Mouse (Mus musculus): ENCODE results near the gene Supt4a. TPM values are rescaled to one million over a fixed set of nuclear protein-coding genes. Genes with fewer than 3 reads are reported as not detected.

Gene Supt4a
- polyA plus RNA-seq, 1 experiment from 2014 or later: 425 TPM

GRCm38 (mm10) chr11:87725515-87725914, 11.8 kb upstream of the Supt4a start:
- no peak for DNase-seq (ENCODE audit: low spot score)

GRCm38 (mm10) chr11:87725964-87726562, 11.3 kb upstream of the Supt4a start:
- peak; percentile 86 for DNase-seq (ENCODE audit: low spot score)

- DNase-seq (ENCODE audit: low spot score): peak; percentile 75
These were observed 10.3 kb upstream of the Supt4a start for GRCm38 (mm10) chr11:87727021-87727420.

- DNase-seq (ENCODE audit: low spot score): no peak
These were observed 9.9 kb upstream of the Supt4a start for GRCm38 (mm10) chr11:87727471-87727870.

GRCm38 (mm10) chr11:87728850-87729592, 8.3 kb upstream of the Supt4a start:
- no peak for DNase-seq (ENCODE audit: low spot score)

GRCm38 (mm10) chr11:87729593-87730185, 7.7 kb upstream of the Supt4a start:
- no peak for DNase-seq (ENCODE audit: low spot score)

GRCm38 (mm10) chr11:87730652-87731310, 6.6 kb upstream of the Supt4a start:
- no peak for DNase-seq (ENCODE audit: low spot score)

- DNase-seq (ENCODE audit: low spot score): peak; percentile 89
These were observed 3.0 kb upstream of the Supt4a start for GRCm38 (mm10) chr11:87734346-87734745.

- DNase-seq (ENCODE audit: low spot score): no peak
These were observed 1.7 kb upstream of the Supt4a start for GRCm38 (mm10) chr11:87735691-87736090.

- DNase-seq (ENCODE audit: low spot score): peak; percentile 65
These were observed 661 bp upstream of the Supt4a start for GRCm38 (mm10) chr11:87736647-87737134.

- DNase-seq (ENCODE audit: low spot score): peak; percentile 23
These were observed 6.3 kb downstream of the Supt4a start for GRCm38 (mm10) chr11:87743691-87744090.

GRCm38 (mm10) chr11:87744964-87745363, 7.6 kb downstream of the Supt4a start:
- DNase-seq (ENCODE audit: low spot score): peak; percentile 92

- DNase-seq (ENCODE audit: low spot score): peak; percentile 42
These were observed 8.5 kb downstream of the Supt4a start for GRCm38 (mm10) chr11:87745632-87746555.

- DNase-seq (ENCODE audit: low spot score): no peak
These were observed 10.0 kb downstream of the Supt4a start for GRCm38 (mm10) chr11:87747312-87747711.

- DNase-seq (ENCODE audit: low spot score): no peak
These were observed 10.4 kb downstream of the Supt4a start for GRCm38 (mm10) chr11:87747716-87748115.

- peak; percentile 90 for DNase-seq (ENCODE audit: low spot score)
These were observed 11.1 kb downstream of the Supt4a start for GRCm38 (mm10) chr11:87748132-87749119.

- peak; percentile 95 for DNase-seq (ENCODE audit: low spot score)
These were observed 12.1 kb downstream of the Supt4a start for GRCm38 (mm10) chr11:87749192-87750042.

GRCm38 (mm10) chr11:87750043-87750421, 12.7 kb downstream of the Supt4a start:
- DNase-seq (ENCODE audit: low spot score): no peak

GRCm38 (mm10) chr11:87750521-87750920, 13.2 kb downstream of the Supt4a start:
- DNase-seq (ENCODE audit: low spot score): peak; percentile 89
